Mouse (Mus musculus) brown adipose tissue, adult 24 weeks (tissue): ENCODE data around the gene Ccdc90b. TPM values are rescaled to one million over a fixed set of nuclear protein-coding genes. Genes with fewer than 3 reads are reported as not detected.
A peak's percentile ranks its signal among the peaks of the same experiment; 100 is the strongest.

Experiments
- H3K27ac ChIP-seq: fragments of 200-500 bp; replicated peaks from 2 replicates; pipeline ENCODE4 v1.5.1; 2012; ENCODE audit warnings: low read depth, mild to moderate bottlenecking, low read length
- H3K4me1 ChIP-seq: fragments of 200-500 bp; 2 replicates; pipeline ENCODE4 v1.6.1; 2012; ENCODE audit warnings: low read length, mixed read lengths; ENCODE audit not compliant: control insufficient read depth, insufficient read depth, insufficient read length
- H3K4me3 ChIP-seq: fragments of 200-500 bp; 2 replicates; pipeline ENCODE4 v1.5.1; 2012; ENCODE audit warnings: low read depth, mild to moderate bottlenecking, low read length, moderate library complexity; ENCODE audit not compliant: insufficient read depth
- polyA plus RNA-seq: library from polyadenylated mRNA; stranded (reverse); fragments of >200 nt; gene quantifications from 2 replicates; pipeline ENCODE4 v1.2.4, GENCODE M21; 2012; ENCODE audit not compliant: missing spikeins, insufficient read depth, insufficient read length

Gene Ccdc90b
- 28.7 and 44.4 TPM in 2 replicates for polyA plus RNA-seq

DNA sequence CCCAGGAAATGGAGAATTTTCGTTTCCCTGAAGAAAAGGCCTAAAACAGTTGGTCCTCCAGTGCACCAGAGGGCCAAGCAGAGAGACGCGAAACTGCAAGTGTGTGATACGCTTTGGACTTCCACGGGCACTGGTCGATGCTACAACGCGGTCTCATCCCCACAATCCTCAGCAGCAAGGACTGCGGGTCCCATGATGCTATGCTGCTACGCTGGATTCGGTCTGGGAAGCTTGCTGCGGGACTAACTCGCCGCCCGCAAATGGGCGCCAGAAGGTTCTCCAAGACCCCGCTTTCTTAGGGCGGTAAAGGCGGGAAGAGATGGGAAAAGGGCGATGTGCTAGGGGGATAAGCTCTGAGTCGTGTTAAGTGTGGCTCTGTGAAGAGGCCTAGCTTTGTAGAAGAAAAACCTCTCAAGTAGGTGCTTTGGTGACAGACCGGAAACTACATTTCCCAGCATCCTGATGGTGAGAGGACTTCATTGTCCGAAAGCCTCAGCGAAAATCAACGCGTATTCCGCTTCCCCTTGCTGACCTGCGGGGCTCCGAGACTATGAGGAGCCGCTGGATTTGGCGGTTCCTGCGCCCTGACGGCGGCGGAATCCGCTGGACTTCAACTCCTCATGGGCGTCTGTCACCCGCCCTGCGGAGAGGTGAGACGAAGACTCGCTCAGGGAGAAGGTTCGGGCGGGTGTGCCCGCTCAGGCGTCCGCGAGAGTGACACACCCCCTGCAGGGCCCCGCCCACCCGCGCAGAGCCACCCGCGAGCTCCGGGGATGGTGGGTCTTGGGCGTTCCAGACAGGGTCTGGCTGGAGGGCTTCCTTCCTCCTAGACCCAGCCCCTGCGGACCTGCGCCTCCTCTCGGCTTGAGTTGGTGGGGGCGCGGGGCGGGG, at the start of gene Ccdc90b:
TSS of gene Ccdc90b (plus strand) at position 164 of the 891 bp plus-strand sequence.
- Histone ChIP-seq H3K4me3 (peak within 1 kb of the TSS; percentile 90), H3K4me1 (no peaks in the 10 kb centered on the region), H3K27ac (peak within 1 kb of the TSS; percentile 96)

GRCm38 (mm10) chr7:92520397-92520796, 40.6 kb upstream of the Ccdc90b start:
- no peak overlapping the region for H3K27ac ChIP-seq
- H3K4me3 ChIP-seq = no peak overlapping the region
- no peaks in the 10 kb centered on the region for H3K4me1 ChIP-seq

- no peak overlapping the region for H3K4me3 ChIP-seq
- no peak overlapping the region for H3K27ac ChIP-seq
- no peaks in the 10 kb centered on the region for H3K4me1 ChIP-seq
Measured at GRCm38 (mm10) chr7:92520820-92521219, 40.1 kb upstream of the Ccdc90b start.

- Histone ChIP-seq H3K27ac (no peak overlapping the region), H3K4me1 (no peaks in the 10 kb centered on the region), H3K4me3 (no peak overlapping the region)
Measured at GRCm38 (mm10) chr7:92529245-92529644, 31.7 kb upstream of the Ccdc90b start.

- Histone ChIP-seq H3K4me1 (no peaks in the 10 kb centered on the region), H3K27ac (no peak overlapping the region), H3K4me3 (no peak overlapping the region)
Measured at GRCm38 (mm10) chr7:92532351-92533036, 28.5 kb upstream of the Ccdc90b start.

- no peak overlapping the region for H3K27ac ChIP-seq
- no peaks in the 10 kb centered on the region for H3K4me1 ChIP-seq
- H3K4me3 ChIP-seq = no peak overlapping the region
Measured at GRCm38 (mm10) chr7:92546763-92547162, 14.2 kb upstream of the Ccdc90b start.

DNA sequence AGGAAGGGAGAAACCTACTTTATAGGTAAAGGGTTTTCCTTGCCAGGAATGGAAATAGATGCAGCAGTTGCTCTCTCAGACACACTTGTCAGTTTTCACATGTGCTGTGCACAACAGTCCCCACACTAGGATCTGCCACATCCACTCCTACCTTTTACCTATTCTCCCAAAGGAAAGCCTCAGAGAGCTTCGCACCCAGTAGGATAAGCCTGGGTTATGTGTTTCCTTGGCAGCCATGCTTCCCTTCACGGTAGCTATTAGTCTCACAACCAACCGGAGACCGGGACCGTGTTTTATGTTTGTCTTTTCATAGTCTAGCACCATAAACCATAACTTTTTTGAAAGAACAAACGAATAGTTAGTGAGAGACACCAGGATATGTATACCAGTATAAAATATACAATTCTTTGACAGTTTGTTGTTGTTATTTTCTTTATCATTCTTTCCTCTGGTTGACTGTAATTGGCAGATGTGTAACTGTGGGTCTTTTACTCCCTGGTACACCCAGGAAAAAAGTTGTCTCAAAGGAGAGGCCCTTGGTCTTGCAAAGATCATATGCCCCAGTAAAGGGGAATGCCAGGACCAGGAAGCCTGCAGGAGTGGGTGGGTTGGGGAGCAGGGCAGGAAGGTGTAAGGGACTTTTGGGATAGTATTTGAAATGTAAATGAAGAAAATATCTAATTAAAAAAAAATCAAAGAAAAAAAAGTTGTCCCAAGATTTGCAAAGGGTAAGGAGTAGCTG, 10.5 kb upstream of the Ccdc90b start:
- no peak overlapping the region for H3K4me3 ChIP-seq

DNA sequence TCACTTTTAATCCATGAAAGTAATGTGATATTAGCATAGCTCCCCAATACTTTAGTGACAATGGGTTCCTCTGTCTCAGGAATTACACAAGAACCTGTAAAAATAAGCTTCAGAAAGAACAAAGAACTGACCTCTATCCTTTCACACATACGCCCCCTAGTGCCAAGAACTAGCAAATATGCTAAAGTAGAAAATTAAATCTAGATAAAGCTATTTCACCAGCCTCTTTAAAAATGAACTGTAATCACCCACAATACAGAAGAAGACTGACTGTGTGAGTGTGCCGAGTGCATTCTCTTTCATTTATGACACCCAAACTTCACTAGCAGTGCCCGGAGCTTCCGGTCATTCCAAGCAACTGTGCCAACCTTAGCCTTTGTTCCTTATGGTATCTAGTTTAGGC, 10.0 kb upstream of the Ccdc90b start:
- Histone ChIP-seq H3K4me3 (no peak overlapping the region), H3K27ac (no peak overlapping the region), H3K4me1 (no peaks in the 10 kb centered on the region)

More for the DNA sequence above, 10.5 kb upstream of the Ccdc90b start:
- H3K4me1 ChIP-seq = no peaks in the 10 kb centered on the region
- no peak overlapping the region for H3K27ac ChIP-seq

DNA sequence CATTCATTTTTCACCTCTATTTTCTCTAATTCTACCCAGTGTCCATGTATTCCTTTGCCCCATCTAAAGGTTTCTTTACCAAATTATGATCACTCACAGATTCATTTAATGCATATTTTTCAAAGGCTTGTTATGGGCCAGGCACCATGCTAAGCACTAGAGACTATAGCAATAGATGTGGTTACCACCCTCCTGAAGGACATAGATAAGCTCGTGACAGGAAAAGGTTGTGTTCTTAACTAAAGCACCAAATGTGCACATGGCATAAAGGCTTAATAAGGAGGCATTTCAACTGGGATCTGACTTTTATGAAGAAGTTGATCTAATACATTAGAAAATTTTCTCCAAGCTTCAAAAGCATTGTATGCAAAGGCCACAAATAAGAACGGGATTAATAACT, 2.2 kb upstream of the Ccdc90b start:
- H3K4me3 ChIP-seq = no peak overlapping the region
- H3K4me1 ChIP-seq = no peaks in the 10 kb centered on the region
- H3K27ac ChIP-seq = no peak overlapping the region

DNA sequence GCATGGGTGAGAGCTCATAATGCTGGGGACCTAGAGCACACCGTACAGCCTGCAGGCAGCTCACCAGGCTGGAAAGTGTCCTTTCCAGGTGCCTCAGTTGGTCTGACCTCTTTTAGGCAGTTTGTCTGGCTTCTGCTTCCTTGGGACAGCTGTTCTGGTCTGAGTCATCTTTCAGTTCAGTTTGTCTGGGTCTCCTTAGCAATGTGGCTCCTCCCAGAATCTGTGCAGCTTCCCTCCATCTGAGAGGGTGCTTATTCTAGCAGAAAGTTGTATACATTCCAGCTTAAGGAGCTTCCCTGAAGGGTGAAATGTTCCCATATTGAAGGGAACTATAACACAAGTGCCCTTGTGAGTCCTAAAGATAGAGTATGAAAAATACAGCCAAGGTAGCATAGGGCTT, 5.8 kb downstream of the Ccdc90b start:
- Histone ChIP-seq H3K4me3 (no peak overlapping the region), H3K27ac (no peak overlapping the region), H3K4me1 (no peaks in the 10 kb centered on the region)

DNA sequence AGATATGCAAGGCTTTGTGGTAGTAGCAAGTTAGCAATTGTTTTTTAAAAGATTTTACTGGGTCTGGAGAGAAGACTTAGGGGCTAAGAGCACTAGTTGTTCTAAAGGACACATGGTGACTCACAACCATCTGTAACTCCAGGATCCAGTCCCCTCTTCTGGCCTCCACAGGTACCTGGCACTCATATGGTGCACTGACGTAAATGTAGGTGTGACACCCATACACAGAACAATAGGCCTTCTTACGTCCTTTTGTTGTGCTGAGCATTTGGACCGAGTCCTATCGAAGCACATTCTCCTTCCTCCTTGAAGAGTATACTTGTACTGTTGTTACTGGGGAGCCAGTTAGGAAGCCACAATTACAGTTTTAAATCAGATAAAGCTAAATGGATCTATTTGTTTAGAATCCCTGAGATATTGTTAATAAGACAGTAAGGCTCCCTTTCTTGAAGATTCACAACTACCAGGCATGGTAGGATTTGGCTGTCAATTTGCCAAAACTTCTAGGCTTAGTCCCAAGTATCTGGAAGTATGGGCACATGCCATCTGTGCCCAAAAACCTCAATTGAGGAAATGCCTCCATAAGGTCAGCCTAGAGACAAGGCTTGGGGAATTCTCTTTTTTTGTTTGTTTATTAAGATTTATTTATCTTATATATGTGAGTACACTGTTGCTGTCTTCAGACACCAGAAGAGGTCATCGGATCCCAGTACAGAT, 19.7 kb downstream of the Ccdc90b start:
- H3K27ac ChIP-seq = no peak overlapping the region
- H3K4me3 ChIP-seq = no peak overlapping the region
- H3K4me1 ChIP-seq = no peaks in the 10 kb centered on the region

DNA sequence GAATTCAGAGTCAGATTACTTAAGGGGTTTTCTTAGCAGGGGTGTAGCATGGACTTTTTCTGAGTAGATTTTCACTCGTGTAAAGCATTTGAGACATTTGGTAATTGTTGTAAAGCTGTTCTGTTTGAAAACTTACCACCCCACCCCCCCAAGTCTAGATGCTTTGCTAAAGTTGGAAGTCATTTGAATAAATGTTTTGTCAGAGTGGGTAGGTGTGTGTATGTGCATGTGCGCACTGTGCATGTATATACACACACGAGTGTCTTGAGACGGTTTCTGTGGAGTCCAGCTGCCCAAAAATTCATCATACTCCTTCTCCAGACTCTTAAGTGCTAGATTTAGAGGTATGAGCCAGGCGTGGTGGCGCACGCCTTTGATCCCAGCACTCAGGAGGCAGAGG, 22.6 kb downstream of the Ccdc90b start:
- H3K4me3 ChIP-seq = no peak overlapping the region
- no peaks in the 10 kb centered on the region for H3K4me1 ChIP-seq
- H3K27ac ChIP-seq = no peak overlapping the region

DNA sequence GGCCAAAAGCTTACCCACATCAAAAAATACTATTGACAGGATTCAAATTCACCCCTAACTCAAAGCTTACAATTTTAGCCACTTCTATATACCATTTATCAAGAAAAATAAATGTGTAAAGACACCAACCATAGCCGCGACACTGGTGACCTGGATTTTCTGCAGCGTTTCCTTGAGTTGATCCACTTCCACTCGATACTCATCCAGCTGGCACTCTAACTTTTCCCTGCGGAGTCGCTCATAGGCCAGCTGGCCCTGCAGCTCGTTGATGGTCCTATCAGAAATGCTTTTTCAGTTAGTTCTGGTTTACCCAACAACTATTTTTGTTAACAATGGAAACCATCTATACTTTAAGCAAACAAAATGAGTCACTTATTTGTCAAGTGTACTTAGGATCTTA, 29.0 kb downstream of the Ccdc90b start:
- no peaks in the 10 kb centered on the region for H3K4me1 ChIP-seq
- no peak overlapping the region for H3K27ac ChIP-seq
- H3K4me3 ChIP-seq = no peak overlapping the region

- Histone ChIP-seq H3K4me1 (no peaks in the 10 kb centered on the region), H3K27ac (no peak overlapping the region), H3K4me3 (no peak overlapping the region)
Measured at GRCm38 (mm10) chr7:92590842-92591241, 29.9 kb downstream of the Ccdc90b start.

DNA sequence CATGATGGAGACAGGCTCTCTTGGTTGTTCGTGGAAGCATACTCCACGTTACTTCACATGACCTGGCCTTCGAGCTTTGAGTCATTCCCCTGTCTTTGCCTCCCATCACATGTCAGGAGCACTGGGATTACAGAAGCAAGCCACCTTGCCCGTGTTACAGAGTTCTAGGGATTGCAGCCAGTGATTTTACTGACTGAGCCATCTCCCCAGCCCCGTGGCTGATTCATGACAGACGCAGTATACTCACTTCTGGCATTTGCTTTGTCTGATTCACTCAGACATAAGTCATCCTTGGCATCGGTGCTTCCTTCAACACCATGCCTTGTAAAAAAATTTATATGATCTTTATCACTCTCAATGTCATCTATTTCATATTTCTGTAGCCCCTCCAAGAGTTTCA, 44.0 kb downstream of the Ccdc90b start:
- no peak overlapping the region for H3K4me3 ChIP-seq
- H3K27ac ChIP-seq = no peak overlapping the region
- no peaks in the 10 kb centered on the region for H3K4me1 ChIP-seq
